Mouse (Mus musculus) MEL (cell line): ENCODE measurements around the gene Cdk17.

Source experiments
- CTCF ChIP-seq, 3 experiments: IDR thresholded peaks in 2 of 3; conservative IDR thresholded peaks in 1 of 3; 2 replicates each; pipeline ENCODE4 v1.5.1; 2011 to 2012; ENCODE audit warnings: low read length in 3 of 3, low read depth in 2 of 3, mild to moderate bottlenecking in 2 of 3, improper control_type of control experiment in 1 of 3, inconsistent platforms in 1 of 3, mixed read lengths in 1 of 3, moderate library complexity in 1 of 3; ENCODE audit not compliant: control insufficient read depth in 1 of 3, insufficient read depth in 1 of 3, poor library complexity in 1 of 3, severe bottlenecking in 1 of 3
- EP300 ChIP-seq, 2 experiments: IDR thresholded peaks; 2 replicates each; pipeline ENCODE4 v1.6.1; 2011; ENCODE audit warnings: improper control_type of control experiment in 2 of 2, low read length in 2 of 2, low read depth in 1 of 2, mild to moderate bottlenecking in 1 of 2
- MAX ChIP-seq: IDR thresholded peaks from 2 replicates; pipeline ENCODE4 v1.6.1; 2011; ENCODE audit warnings: low read length, improper control_type of control experiment
- MEF2A ChIP-seq: IDR thresholded peaks from 2 replicates; pipeline ENCODE4 v1.6.1; 2014; ENCODE audit warnings: low read depth, mild to moderate bottlenecking, inconsistent platforms, low read length, improper control_type of control experiment; ENCODE audit not compliant: poor library complexity, insufficient replicate concordance, severe bottlenecking; ENCODE audit errors: extremely low read depth
- POLR2AphosphoS2 ChIP-seq: IDR thresholded peaks from 2 replicates; pipeline ENCODE4 v1.6.1; 2011; ENCODE audit warnings: low read length, improper control_type of control experiment
- SIN3A ChIP-seq: IDR thresholded peaks from 2 replicates; pipeline ENCODE4 v1.6.1; 2012; ENCODE audit warnings: low read length, improper control_type of control experiment, inconsistent platforms
- TBP ChIP-seq: IDR thresholded peaks from 2 replicates; pipeline ENCODE4 v1.8.0; 2011; ENCODE audit warnings: low read depth, low read length, improper control_type of control experiment

- TF ChIP-seq TBP (no peak), MAX (no peak), CTCF (IDR thresholded peaks at IDR 0.05 in 2 of 3, conservative IDR thresholded peaks at IDR 0.05 in 1 of 3; ENCODE audit: control insufficient read depth in 1 of 3, insufficient read depth in 1 of 3, low read depth in 2 of 3, low read length in 3 of 3, poor library complexity in 1 of 3, severe bottlenecking in 1 of 3) (no peak), MEF2A (no peak), POLR2AphosphoS2 (no peak), SIN3A (no peak), EP300 (IDR thresholded peaks at IDR 0.05; ENCODE audit: low read depth in 1 of 2, low read length in 2 of 2) (no peak)
These were observed 36.4 kb downstream of the Cdk17 start for GRCm38 (mm10) chr10:93197092-93197491.
